Mouse (Mus musculus) megakaryocyte, embryonic 14.5 days (primary cell): ENCODE measurements around the gene Ece2.

ENCODE experiments used
- FLI1 ChIP-seq: IDR thresholded peaks from 2 replicates; pipeline ENCODE4 v1.6.1; 2012; ENCODE audit warnings: low read length, inconsistent platforms, mixed read lengths
- GATA1 ChIP-seq: IDR thresholded peaks from 3 replicates; pipeline ENCODE4 v1.6.1; 2012; ENCODE audit warnings: mixed read lengths, low read length, inconsistent platforms, borderline replicate concordance

DNA sequence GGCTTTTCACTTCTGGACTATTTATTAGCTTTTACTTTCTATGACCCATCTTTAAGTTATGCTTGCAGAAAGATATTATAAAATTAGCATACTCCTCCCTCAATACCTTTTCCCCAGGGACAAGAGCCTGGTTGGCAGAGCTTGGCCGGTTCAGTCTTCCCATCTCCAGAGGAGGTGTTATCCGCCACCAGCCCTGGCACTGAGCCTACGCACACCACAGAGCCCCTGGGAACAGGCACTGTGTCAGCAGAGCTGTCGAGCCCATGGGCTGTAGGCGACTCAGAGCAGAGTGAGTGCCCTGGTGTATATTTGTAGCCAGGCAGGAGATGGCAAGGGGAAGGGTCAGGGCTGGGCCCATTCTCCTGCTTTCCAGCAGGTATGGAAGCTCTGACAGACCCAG is 29.1 kb upstream of the Ece2 start:
- TF ChIP-seq GATA1, result no peak
- TF ChIP-seq FLI1, result no peak
